Mouse (Mus musculus): Measurements from ENCODE around the gene Fam131c.

DNA sequence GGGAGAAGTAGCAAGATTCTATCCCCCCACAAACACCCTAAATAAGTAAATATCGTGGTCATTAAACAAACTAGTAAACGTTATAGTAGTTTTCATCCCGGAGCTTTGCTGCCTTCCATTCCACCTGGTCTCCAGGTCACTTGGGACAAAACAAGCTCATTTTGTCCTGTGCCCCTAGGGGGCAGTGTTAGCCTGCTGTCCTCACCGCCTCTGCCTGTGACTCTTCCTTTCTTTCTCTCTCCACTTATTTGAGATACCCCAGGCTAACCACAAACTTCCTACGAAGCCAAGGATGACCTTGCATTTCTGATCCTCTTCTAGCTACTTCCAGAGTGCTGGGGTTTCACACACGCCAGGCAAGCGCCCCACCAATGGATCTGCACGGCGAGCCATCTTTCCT is 63.0 kb downstream of the Fam131c start:
- TF ChIP-seq POLR2A (IDR thresholded peaks at IDR 0.05; ENCODE audit: low read depth, low read length) (no peak), CTCF (conservative IDR thresholded peaks at IDR 0.05; ENCODE audit: insufficient read depth, insufficient read length, low read depth, low read length) (peak; percentile 94)

Measured in kidney, adult 2 months (tissue).